Mouse (Mus musculus): ENCODE data around the gene Scd2. TPM values are rescaled to one million over a fixed set of nuclear protein-coding genes. Genes with fewer than 3 reads are reported as not detected.
"Not testable (repeated sequence)": the region's sequence is repeated elsewhere in the genome, so short reads cannot be mapped to it uniquely, and the experiment has no call there.

Gene Scd2
- total RNA-seq (2021), result 100 to 1,000 TPM; 642 to 712 TPM

DNA sequence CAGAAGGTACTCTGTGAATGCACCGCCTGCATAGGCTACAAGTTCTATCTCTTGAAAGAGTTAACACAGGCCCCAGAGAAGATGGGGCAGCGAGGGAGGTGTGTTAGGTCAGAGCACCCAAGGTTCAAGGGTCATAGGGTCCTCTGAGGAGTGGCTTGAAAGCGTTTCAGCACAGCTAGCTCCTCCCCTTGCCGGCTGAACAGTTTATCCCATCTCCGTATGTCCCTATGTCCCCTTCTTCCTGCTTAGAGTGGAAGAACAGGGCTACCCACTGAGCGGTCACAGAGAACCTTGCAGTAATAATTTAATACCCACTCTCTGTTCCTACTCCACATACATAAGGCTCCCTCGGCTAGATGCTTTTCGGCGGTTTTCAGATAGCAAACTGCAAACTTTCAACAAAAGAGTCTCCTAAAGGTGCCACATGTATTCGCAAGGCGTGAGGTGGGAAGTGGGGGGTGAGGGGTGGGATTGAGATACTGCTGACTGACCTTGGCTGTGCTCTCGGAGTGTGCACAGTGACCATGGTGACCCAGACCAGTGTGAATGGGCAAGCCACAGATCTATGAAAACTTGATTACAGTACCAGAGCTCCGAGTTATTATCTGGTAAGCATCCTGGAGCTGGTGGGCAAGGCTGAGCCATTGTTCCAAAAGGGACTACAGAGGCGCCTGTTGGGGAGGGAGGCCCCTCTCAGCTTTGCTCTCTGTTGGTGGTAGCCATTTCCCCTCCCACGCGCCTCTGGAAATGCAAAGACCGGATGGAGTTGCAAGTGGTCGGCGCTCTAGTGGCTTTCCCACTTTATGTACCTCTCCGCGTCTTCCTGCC, at the start of gene Scd2:
Gene Scd2 (plus strand): TSS at position 734 of the 828 bp plus-strand sequence.
- DNase-seq (ENCODE audit: extremely low spot score in 1 of 2, low spot score in 1 of 2), result no peak

DNA sequence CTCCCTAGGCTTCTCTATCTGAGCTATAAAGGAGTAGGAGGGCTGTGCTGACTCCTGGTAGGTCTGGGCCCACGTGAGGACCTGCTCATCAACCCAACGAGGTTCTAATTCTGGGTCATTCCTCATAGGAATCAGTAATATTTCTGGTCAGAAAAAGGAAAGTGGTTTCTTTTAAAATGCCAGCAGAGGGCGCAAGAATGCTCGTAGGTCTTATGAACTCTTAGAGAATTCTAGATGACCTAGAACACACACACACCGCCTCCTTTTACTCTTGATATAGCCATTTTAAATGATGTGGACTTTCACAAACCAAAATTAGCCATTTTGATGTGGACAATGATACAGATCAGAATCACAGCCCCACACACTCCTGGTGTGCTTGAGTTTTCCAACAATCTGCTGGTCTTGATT, 47.7 kb upstream of the Scd2 start:
- DNase-seq (ENCODE audit: extremely low spot score in 1 of 2, low spot score in 1 of 2), result peak in 1 of 2 experiments; percentile 40

DNA sequence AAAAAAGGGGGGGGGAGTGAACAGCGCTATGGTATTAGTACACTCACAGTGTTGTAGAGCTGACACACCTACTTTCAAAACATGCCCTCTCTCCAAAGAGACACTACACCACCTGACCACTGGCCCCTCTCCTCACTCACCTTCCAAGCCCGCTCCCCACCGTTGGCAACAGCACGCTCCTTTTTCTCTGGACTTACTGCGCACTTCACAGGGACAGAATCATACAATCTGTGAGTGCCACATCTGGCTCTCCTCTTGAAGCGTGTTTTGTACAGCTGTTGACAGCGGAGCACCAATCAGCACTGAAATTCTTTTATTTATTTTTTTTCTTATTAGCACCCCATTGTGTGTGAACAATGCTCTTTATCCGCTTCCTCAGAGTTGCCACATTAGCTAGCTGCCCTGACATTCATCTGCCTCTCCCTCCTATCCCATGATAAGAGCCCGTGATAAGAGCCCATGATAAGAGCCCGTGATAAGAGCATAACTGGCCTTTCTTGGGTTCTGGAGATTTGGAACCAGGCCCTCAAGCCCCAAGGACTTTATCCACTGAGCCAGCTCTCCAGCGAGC, 47.0 kb upstream of the Scd2 start:
- no peak for DNase-seq (ENCODE audit: extremely low spot score in 1 of 2, low spot score in 1 of 2)

DNA sequence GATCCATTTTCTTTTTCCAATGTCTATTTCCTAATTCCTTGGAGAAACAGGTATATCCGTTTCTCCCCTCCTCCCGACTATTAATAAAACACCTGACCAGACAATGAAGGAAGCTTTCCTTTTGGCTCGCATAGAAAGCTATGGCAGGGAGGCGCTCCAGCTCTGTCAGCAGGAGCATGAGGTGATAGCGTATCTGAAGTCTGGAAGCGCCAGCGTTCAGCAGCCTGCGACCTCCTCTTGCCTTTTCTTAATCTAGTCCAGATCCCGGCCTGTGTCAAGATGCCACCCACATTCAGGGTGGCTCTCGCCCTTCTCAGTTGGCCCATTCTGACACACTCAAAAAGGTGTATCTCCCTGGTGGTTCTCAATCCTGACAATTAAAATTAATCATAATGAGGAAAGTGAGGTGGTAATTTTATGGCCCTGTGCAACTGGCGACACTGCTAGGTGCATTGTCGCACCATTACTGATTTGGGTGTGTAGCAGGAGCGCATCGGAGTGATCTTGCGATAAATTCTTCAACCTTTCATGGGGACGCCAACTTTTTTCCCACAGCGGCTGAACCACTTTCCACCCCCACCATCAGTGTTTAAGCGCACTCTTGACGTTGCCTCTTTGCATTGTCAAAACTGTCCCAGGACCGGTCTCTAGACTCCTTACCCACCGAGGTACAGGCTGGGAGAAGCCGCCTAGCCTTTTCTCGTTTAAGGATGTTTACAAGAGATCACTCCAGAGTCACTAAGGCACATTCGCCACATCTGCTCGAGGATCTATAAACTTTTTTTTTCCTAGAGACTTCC, 46.0 kb upstream of the Scd2 start:
- DNase-seq (ENCODE audit: extremely low spot score in 1 of 2, low spot score in 1 of 2), result peak; percentile 12 to 13

DNA sequence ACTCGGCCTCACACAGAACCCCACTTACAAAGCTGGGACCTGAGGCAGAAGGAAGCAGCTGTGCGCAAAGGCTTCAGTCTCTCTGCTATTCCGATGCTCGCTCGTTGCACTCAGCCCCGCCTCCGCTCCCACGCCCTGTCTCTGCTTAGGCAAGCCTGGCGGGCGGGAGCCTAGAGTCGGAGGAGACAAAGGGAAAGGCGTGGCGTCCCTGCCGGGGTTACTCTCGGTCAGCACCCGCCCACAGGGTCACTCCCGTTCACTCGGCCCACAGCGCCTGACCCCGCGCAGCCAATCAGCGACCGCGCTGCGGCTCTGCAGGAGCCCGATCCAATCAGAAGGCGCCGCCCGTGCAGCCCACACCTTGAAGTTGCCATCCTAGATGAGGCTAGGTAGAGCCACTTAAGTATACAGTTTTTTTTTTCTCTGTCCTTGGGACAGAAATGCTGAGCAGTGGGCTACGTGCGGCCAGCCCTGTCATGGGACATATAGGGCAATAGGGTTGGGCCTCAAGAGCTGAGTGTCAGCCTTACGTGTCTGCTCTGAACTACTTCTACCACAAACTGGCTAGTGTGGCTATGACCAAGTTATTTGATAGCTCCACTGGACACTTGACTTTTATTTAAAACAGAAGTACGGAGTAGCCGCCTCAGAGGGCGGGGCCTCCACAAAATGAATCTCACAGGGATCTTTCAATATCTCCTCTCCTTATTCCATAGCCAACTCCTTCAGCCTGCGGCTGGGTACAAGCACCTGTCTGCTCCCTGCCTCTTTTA, 45.2 kb upstream of the Scd2 start:
- DNase-seq (ENCODE audit: extremely low spot score in 1 of 2, low spot score in 1 of 2), result peak; percentile 73 to 75

DNA sequence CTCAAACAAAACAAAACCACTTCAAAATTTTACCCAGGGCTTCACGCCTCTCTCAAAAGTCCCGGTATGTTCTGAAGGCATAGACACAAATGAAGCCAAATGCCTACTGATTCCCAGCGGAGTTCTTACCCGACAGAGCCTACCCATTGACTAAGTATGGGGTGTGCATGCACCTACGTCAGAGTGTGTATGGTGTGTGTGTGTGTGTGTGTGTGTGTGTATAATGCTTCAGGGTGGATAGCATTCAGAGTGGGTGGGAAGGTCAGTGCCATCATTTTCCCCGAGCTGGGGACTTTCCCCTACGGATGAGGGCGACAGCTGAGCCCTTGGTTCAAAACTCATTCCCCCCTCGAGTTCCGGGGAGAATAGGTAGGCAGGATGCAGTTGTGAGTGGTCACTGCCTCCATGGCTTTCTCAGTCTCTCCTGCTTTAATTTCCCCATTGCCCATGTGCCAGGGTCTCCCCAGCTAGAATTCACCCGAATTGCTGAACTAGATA, 44.6 kb upstream of the Scd2 start:
- no peak for DNase-seq (ENCODE audit: extremely low spot score in 1 of 2, low spot score in 1 of 2)

DNA sequence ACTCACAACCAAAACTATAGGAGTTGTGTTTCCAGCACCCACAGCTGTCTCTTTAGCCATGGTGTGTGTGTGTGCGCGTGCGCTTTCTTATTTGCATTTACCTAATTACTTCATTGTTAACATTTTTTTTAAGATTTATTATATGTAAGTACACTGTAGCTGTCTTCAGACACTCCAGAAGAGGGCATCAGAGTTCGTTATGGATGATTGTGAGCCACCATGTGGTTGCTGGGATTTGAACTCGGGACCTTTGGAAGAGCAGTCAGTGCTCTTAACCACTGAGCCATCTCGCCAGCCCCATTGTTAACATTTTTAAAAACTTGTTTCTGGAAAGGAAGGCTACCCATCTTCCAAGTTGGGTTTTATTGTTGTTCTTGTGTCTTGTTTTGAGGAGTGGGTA, 42.3 kb upstream of the Scd2 start:
- not testable (repeated sequence) for DNase-seq (ENCODE audit: extremely low spot score in 1 of 2, low spot score in 1 of 2)

DNA sequence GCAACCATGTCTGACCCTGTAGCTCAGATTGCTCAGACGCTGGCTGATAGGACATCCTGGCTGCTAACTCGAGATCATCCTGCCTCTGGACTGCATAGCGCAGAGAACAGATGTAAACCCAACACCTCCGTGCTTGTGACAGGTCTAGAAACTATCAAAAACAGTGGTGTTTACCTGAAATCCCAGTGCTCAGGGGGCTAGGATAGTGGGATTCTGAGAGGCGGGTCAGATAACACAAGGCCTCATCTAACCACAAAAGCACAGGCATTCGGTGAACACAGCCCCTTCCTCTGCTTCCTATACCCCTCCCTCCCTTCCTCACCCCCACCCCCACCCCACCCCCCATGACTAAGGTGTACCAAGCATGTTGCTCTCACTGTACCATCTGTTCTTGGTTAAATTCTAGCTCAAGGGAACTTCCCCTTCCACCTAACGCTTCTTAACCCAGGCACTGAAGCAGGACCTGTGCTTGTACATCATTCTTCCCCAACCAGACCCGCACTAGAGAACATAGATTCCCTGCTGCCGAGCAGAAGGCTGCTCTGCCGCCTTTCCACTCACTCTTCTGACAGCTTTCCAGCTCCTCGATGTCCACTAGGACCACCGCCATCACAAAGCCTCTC, 41.4 kb upstream of the Scd2 start:
- DNase-seq (ENCODE audit: extremely low spot score in 1 of 2, low spot score in 1 of 2), result no peak

DNA sequence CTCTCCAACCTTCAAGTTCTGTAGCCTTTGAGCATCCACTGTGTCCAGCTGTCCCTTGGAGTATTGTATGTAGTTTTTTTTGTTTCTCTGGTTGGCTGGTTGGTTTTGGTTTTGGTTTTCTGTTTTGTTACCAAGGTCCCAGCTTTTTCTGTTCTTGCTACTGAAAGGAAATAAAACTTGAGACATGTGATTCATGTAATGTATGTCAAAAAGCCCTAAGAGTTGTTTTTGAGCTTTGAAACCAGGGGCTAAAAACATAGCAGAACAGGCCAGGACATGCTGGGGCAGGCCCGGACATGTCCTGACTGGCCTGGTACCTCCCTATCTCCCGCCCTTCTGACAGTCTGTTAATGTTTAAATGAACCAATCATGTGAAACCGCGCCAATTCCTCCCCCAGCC, 39.4 kb upstream of the Scd2 start:
- not testable (repeated sequence) for DNase-seq (ENCODE audit: extremely low spot score in 1 of 2, low spot score in 1 of 2)

DNA sequence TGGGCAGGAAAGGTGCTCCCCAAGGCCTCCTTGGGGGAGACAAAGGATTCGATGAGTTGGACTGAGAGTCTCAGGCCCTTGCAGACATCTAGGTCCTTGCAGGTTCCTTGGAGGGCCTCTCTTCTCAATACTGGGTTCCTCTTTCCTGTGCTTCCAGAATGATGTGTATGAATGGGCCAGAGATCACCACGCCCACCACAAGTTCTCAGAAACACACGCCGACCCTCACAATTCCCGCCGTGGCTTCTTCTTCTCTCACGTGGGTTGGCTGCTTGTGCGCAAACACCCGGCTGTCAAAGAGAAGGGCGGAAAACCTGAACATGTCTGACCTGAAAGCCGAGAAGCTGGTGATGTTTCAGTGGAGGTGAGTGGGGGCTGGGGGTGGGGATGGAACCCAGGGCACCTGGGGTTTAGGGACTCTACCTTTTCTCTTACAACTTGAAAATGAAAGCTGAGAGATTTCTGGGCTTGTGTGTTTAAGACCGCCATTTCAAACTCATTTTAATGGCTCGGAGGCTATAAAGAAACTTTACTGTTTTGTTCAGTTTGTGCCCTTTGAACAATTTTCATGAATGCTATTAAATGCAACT, 36.0 kb upstream of the Scd2 start:
- DNase-seq (ENCODE audit: extremely low spot score in 1 of 2, low spot score in 1 of 2), result no peak

DNA sequence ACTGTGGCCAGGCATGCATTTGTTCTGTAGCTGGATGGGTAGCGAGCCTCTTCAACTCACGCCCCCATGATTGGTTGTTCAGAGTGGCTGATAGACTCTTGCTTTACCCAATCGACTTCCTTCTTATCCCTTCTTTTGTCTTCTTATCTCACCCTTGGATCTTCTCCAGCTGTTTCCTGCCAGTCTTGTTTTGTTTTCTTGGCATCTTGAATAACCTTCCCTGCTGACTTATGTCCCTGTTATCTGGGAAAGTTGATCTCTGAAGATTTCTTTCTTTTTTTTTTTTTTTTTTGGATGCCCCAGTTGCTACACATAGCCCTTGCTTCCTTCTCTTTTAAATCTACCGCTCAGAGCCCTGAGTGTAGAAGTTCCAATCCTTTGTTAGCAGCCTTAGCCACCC, 34.0 kb upstream of the Scd2 start:
- no peak for DNase-seq (ENCODE audit: extremely low spot score in 1 of 2, low spot score in 1 of 2)

DNA sequence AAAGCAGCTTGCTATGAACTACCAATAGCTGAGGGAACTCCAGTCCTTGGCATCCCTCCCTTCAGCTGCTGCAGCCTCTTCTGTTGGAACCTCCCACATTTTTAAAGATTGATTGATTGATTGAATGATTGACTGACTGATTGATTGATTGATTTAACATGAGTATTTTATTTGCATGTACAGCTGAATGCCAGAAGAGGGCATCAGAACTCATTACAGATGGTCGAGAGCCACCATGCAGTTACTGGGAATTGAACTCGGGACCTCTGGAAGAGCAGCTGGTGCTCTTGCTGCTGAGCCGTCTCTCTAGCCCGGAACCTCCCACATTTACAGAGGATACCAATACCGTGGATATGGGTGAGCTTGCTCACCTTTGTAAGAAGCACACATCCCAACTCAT, 33.0 kb upstream of the Scd2 start:
- DNase-seq (ENCODE audit: extremely low spot score in 1 of 2, low spot score in 1 of 2), result no peak

DNA sequence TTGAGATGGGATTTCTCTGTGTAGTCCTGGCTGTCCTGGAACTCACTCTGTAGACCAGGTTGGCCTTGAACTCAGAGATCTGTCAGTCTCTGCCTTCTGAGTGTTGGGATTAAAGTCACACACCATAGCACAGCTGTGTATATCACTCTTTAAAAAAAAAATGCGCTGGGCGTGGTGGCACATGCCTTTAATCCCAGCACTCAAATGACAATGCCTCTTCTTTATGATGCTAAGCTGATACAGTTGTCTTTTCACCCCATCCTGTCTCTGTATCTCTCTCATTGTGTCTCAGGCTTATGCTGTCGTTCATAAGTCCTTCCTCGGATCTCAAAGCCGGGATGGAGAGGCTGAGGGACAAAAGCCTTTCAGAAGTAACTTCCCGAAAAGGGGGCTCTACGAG, 31.7 kb upstream of the Scd2 start:
- no peak for DNase-seq (ENCODE audit: extremely low spot score in 1 of 2, low spot score in 1 of 2)

DNA sequence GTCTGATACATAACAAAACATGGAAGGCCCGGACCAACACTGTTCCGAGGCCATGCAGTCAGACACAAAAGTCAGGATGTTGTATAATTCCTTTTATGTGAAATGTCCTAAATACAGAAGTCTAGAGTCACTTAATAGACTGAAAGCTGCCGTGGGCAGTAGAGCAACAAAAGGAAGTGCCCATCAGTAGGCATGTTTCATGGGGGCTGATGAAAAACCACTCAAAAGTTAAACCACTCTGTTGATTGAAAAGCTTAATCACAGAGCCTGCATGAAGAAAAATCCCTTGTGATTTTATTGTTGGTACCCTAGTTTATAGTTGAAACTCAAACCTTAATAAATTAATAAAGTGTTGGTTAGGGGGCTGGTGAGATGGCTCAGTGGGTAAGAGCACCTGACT, 29.9 kb upstream of the Scd2 start:
- DNase-seq (ENCODE audit: extremely low spot score in 1 of 2, low spot score in 1 of 2), result no peak

DNA sequence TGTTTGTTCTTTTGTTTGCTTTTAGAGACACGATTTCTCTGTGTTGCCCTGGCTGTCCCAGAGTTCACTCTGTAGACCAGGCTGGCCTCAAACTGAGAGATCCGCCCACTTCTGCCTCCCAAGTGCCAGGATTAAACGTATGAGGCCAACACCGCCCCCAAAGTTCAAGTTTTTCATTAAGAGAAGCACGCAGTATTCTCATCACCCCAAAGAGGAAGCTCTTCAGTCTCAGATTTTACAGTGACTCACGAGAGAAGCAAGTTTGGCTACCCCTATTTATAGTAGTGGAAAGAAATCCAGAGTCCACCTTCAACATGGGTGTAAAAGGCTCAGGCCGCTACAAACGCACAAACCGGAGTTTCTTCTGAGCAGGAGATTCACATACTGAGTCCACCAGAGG, 29.2 kb upstream of the Scd2 start:
- no peak for DNase-seq (ENCODE audit: extremely low spot score in 1 of 2, low spot score in 1 of 2)

DNA sequence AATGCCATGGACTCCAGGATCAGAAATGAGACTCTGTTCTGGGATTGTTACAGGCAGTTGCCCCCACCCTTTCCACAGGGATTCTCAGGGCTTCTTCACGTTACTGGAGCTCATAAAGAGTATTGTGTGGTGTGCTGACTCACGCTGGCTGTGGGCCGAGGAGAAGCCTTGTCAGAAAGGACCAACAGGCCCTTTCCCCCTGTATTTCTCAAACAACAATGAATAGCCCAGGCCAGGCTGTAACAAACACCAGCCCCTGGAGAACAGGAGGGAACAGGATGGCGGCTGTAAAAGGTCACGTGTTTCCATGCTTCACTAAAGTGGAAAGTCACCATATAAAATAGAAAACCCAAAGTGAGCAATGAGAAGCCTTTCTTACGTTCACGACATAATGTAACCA, 28.2 kb upstream of the Scd2 start:
- no peak for DNase-seq (ENCODE audit: extremely low spot score in 1 of 2, low spot score in 1 of 2)

DNA sequence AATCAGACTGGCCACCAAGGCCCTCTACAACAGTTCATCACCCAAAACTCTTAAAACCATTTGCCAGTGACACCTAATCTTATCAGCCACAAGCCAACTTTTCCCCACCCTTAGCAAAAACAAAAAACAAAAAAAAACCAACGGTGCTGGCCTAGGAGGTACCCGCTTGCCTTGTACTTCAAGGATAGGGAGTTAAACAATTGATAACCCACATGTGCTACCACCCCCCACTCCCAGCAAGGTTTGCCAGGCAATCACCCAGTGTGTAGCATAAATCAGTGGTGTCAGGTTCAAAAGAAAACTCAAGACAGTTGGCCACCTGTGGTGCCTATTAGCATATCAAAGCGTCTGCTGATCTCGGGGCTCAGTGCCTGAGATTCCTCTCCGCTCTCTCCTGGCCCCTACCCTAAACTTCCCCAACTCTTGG, 27.6 kb upstream of the Scd2 start:
- no peak for DNase-seq (ENCODE audit: extremely low spot score in 1 of 2, low spot score in 1 of 2)

DNA sequence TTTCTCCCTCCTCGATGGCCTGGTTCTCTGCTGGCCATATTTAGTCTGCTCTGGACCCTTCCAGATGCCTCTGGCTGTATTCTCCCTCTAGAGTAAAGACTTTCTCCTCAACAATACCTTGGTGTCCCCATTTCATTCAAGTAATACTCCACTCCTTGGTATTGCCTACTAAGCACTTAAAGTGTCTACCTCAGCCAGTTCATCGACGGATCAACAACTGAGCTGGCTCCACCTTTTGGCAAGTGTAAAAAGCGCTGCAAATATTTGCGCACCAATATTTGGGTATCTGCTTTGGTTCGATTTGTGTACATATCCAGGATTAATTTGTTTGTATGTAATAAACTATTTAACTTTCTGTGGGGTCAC, 27.0 kb upstream of the Scd2 start:
- no peak for DNase-seq (ENCODE audit: extremely low spot score in 1 of 2, low spot score in 1 of 2)

DNA sequence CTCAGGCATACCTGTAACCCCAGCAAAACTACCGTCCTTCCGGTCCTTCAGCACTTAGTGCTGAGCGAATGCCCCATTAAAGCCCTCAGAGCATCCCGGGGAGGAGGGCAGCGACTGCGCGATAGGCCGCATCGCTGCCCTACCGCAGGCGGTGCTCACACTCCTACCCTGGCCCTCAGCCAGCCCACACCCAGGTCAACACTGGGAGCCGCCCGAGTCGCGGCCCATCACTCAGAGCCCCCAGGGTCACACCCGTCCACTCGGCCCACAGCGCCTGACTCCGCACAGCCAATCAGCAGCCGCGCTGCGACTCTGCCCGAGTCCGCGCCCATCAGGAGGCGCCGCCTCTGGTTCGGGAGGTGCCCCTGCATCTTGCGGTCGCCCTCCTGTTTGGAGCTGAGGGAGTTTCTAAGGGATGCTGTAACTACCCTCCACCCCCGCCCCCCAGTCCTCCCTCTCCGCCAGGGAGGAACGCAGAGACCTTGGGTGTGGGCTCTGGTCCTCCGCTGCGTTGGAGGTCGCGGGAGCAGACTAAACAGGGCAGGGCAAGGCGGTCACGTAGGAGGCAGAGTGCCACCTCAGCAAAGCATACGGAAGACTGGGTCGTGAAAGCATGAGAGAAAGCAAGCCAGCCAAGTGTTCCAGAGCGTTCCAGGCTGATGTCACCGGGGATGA, 26.5 kb upstream of the Scd2 start:
- peak; percentile 70 to 72 for DNase-seq (ENCODE audit: extremely low spot score in 1 of 2, low spot score in 1 of 2)
